Mouse (Mus musculus): ENCODE data around the gene Aoah.

DNA sequence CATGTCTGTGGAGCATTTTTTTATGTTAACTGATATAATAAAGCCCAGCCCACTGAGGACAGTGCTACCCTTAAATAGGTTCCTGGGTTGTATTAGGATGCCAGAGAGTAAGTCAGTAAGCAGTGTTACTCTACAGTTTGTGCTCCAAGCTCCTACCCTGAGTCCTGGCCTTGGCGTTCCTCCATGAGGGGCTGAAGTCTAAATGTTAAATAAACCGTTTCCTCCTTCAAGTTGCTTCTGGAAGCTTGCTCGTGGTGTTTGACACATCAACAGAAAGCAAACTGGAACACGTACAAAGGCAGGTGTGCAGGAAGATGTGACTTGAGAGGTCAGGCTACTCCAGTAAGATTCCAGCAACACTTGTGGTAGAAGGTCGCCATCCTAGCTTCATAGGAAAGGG lies 10.3 kb upstream of the Aoah start:
- TF ChIP-seq CTCF (IDR thresholded peaks at IDR 0.05; ENCODE audit: low read depth), result no peak
- TF ChIP-seq EP300 (IDR thresholded peaks at IDR 0.05; ENCODE audit: low read depth), result no peak
